Mouse (Mus musculus) small intestine, adult 2 months (tissue): ENCODE data around the gene Apba2.

Experiments used
- CTCF ChIP-seq: fragments of 200-500 bp; IDR thresholded peaks from 2 replicates; pipeline ENCODE4 v1.5.1; 2012; ENCODE audit warnings: low read depth, mild to moderate bottlenecking, control low read depth, inconsistent platforms, low read length, moderate library complexity, mixed read lengths; ENCODE audit not compliant: insufficient replicate concordance, insufficient read length; ENCODE audit errors: extremely low read depth
- POLR2A ChIP-seq: fragments of 200-500 bp; IDR thresholded peaks from 2 replicates; pipeline ENCODE4 v1.6.1; 2012; ENCODE audit warnings: low read depth, mild to moderate bottlenecking, control low read depth, inconsistent platforms, low read length, moderate library complexity

DNA sequence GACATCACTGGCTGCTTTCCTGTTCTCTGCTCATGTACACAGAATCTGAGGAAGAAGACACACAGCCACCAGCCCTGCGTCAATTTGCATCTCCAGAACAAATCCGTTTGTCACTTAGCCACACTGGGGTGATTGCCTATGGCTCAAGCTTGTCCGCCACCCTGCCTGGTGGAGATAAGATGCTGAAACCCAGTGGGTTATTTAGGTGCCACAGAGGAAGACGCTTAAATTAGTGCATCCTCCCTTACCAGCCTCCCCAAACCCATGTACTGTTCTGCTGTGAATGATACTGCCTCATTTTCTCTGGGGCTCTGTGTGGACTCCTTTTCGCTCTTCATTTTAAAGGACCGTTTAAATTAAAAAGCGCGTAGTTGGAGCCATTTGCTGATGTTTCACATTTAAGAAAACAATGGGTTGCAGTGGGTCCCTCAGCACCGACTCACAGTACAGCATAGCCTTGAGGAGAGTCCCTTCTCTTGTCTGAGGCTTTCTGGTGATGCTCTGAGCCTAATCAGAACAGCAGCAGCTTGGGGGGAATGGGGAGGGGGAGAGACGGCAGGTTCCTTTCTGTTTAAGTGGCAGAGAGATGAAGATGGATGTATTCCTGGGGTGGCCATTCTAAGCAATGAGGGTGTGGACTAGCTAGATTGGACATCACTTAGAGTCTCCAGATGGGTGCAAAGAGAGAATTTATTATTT, 38.1 kb downstream of the Apba2 start:
- TF ChIP-seq CTCF (no peak), POLR2A (no peak)
